Mouse (Mus musculus) liver, adult 2 months (tissue): ENCODE data around the gene Pola2. TPM values are rescaled to one million over a fixed set of nuclear protein-coding genes. Genes with fewer than 3 reads are reported as not detected.

Experiments
- DNase-seq: peaks from one replicate; pipeline ENCODE4 v3.0.0-alpha.2; 2011; ENCODE audit warnings: low read depth, low spot score; ENCODE audit errors: extremely low read depth
- H3K27ac ChIP-seq: fragments of 200-500 bp; replicated peaks from 2 replicates; pipeline ENCODE4 v1.5.1; 2012; ENCODE audit warnings: low read depth, mild to moderate bottlenecking, control low read depth, inconsistent platforms, low read length; ENCODE audit not compliant: insufficient read depth
- H3K27me3 ChIP-seq: fragments of 200-500 bp; 2 replicates; pipeline ENCODE4 v1.6.1; 2012; ENCODE audit warnings: mild to moderate bottlenecking, moderate library complexity, low read length, inconsistent platforms; ENCODE audit not compliant: control insufficient read depth, insufficient read depth
- H3K36me3 ChIP-seq: fragments of 200-500 bp; 2 replicates; pipeline ENCODE4 v1.6.1; 2012; ENCODE audit warnings: low read length, inconsistent platforms; ENCODE audit not compliant: control insufficient read depth, insufficient read depth
- H3K4me1 ChIP-seq: fragments of 200-500 bp; 2 replicates; pipeline ENCODE4 v1.6.1; 2011; ENCODE audit warnings: low read length; ENCODE audit not compliant: control insufficient read depth, insufficient read depth
- H3K4me3 ChIP-seq: fragments of 200-500 bp; 2 replicates; pipeline ENCODE4 v1.5.1; 2011; ENCODE audit warnings: low read depth, mild to moderate bottlenecking, control low read depth, low read length, moderate library complexity; ENCODE audit not compliant: insufficient read depth
- H3K79me2 ChIP-seq: fragments of 200-500 bp; 2 replicates; pipeline ENCODE4 v1.6.1; 2012; ENCODE audit warnings: inconsistent platforms, mild to moderate bottlenecking, low read length, moderate library complexity; ENCODE audit not compliant: control insufficient read depth, insufficient read depth
- H3K9ac ChIP-seq: fragments of 200-500 bp; 2 replicates; pipeline ENCODE4 v1.6.1; 2012; ENCODE audit warnings: low read depth, mild to moderate bottlenecking, control low read depth, inconsistent platforms, low read length
- CTCF ChIP-seq: fragments of 200-500 bp; IDR thresholded peaks from 2 replicates; pipeline ENCODE4 v1.5.1; 2011; ENCODE audit warnings: low read depth, low read length, control low read depth
- POLR2A ChIP-seq: fragments of 200-500 bp; IDR thresholded peaks from 2 replicates; pipeline ENCODE4 v1.6.1; 2011; ENCODE audit warnings: low read length, control low read depth; ENCODE audit not compliant: insufficient read depth; ENCODE audit errors: extremely low read depth
- WGBS: fragments of 180-500 bp; shearing (Covaris S2); methylation state at CpG from one replicate; pipeline ENCODE4 v1.1.7; 2018; 5-methylcytosine and 5-hydroxymethylcytosine counted together
- polyA plus RNA-seq: library from polyadenylated mRNA; depleted of rRNA; stranded (reverse); fragments of >200 nt; gene quantifications from 2 replicates; pipeline ENCODE4 v1.2.3, GENCODE M21; 2012
- total RNA-seq: library from RNA; depleted of rRNA; stranded (reverse); fragments of >200 nt; gene quantifications from 2 replicates; pipeline ENCODE4 v1.2.3, GENCODE M21; 2014

Pola2 gene
- total and polyA plus RNA-seq, 2 experiments: 6.7 to 14.3 TPM

- 45% methylated on average over 6 of the region's 6 CpGs for WGBS
Observed at GRCm38 (mm10) chr19:5989585-5989984, 25.6 kb upstream of the Pola2 start.

GRCm38 (mm10) chr19:5988815-5989452 lies 24.9 kb upstream of the Pola2 start:
- no peak overlapping the region for H3K9ac ChIP-seq
- TF ChIP-seq CTCF: no peak
- no peak for TF ChIP-seq POLR2A
- H3K4me3 ChIP-seq: no peak overlapping the region
- H3K79me2 ChIP-seq: no peaks in the 10 kb centered on the region
- H3K36me3 ChIP-seq: peaks cover 3% of the 10 kb centered on the region; the same call in 1 of the 2 replicates
- peak; percentile 62 for DNase-seq
- 14% methylated on average over 13 of the region's 13 CpGs for WGBS
- no peaks in the 10 kb centered on the region for H3K27me3 ChIP-seq
- H3K27ac ChIP-seq: no peak overlapping the region
- H3K4me1 ChIP-seq: 0 out of 2 replicates have a peak, but pooled peaks cover 2% of the 10 kb centered on the region

More at GRCm38 (mm10) chr19:5989585-5989984, 25.6 kb upstream of the Pola2 start:
- no peak for DNase-seq
- H3K36me3 ChIP-seq: peaks cover 3% of the 10 kb centered on the region; the same call in 1 of the 2 replicates
- no peak overlapping the region for H3K9ac ChIP-seq
- no peak overlapping the region for H3K4me3 ChIP-seq
- no peaks in the 10 kb centered on the region for H3K27me3 ChIP-seq
- H3K79me2 ChIP-seq: no peaks in the 10 kb centered on the region
- 0 out of 2 replicates have a peak, but pooled peaks cover 2% of the 10 kb centered on the region for H3K4me1 ChIP-seq
- TF ChIP-seq CTCF: no peak
- no peak for TF ChIP-seq POLR2A
- H3K27ac ChIP-seq: no peak overlapping the region

GRCm38 (mm10) chr19:5988027-5988814 lies 24.2 kb upstream of the Pola2 start:
- H3K4me1 ChIP-seq: 0 out of 2 replicates have a peak, but pooled peaks cover 2% of the 10 kb centered on the region
- no peak for DNase-seq
- no peak overlapping the region for H3K9ac ChIP-seq
- H3K27me3 ChIP-seq: no peaks in the 10 kb centered on the region
- no peak for TF ChIP-seq CTCF
- no peak for TF ChIP-seq POLR2A
- H3K4me3 ChIP-seq: no peak overlapping the region
- 71% methylated on average over 5 of the region's 5 CpGs for WGBS
- no peak overlapping the region for H3K27ac ChIP-seq
- no peaks in the 10 kb centered on the region for H3K79me2 ChIP-seq
- no peaks in the 10 kb centered on the region for H3K36me3 ChIP-seq

- Histone ChIP-seq H3K27ac (no peak within 1 kb of the TSS), H3K9ac (no peak within 1 kb of the TSS), H3K4me3 (no peak within 1 kb of the TSS), H3K4me1 (0 out of 2 replicates have a peak, but pooled peaks cover 2% of the 10 kb centered on the region), H3K36me3 (no peaks in the 10 kb centered on the region), H3K27me3 (no peaks in the 10 kb centered on the region), H3K79me2 (no peaks in the 10 kb centered on the region)
- 78% methylated on average over 4 of the region's 4 CpGs for WGBS
- TF ChIP-seq CTCF (no peak), POLR2A (no peak)
- no peak for DNase-seq
Observed at GRCm38 (mm10) chr19:5986043-5986442, 22.0 kb upstream of the Pola2 start, which contains the start of gene Slc22a20. TSS of gene Slc22a20 (minus strand) at chr19:5986143.

- 92% methylated on average over 9 of the region's 9 CpGs for WGBS
- Histone ChIP-seq H3K36me3 (no peaks in the 10 kb centered on the region), H3K4me1 (no peaks in the 10 kb centered on the region), H3K27ac (no peak overlapping the region), H3K79me2 (no peaks in the 10 kb centered on the region), H3K9ac (no peak overlapping the region), H3K27me3 (no peaks in the 10 kb centered on the region), H3K4me3 (no peak overlapping the region)
- TF ChIP-seq POLR2A (no peak), CTCF (no peak)
- no peak for DNase-seq
Observed at GRCm38 (mm10) chr19:5980477-5980876, 16.5 kb upstream of the Pola2 start.
